Mouse (Mus musculus): Measurements from ENCODE around the gene Zbp1.
A peak's percentile ranks its signal among the peaks of the same experiment; 100 is the strongest.

The Zbp1 gene

GRCm38 (mm10) chr2:173246688-173247087, 28.0 kb upstream of the Zbp1 start:
- DNase-seq, result no peak

- no peak for DNase-seq
These were observed 26.5 kb upstream of the Zbp1 start for GRCm38 (mm10) chr2:173245258-173245657.

GRCm38 (mm10) chr2:173244108-173244507, 25.4 kb upstream of the Zbp1 start:
- no peak for DNase-seq

GRCm38 (mm10) chr2:173243616-173244015, 24.9 kb upstream of the Zbp1 start:
- no peak for DNase-seq

GRCm38 (mm10) chr2:173242874-173243273, 24.2 kb upstream of the Zbp1 start:
- DNase-seq, result no peak

- no peak for DNase-seq
These were observed 22.0 kb upstream of the Zbp1 start for GRCm38 (mm10) chr2:173240738-173241137.

- no peak for DNase-seq
These were observed 19.8 kb upstream of the Zbp1 start for GRCm38 (mm10) chr2:173238522-173238921.

- DNase-seq, result no peak
These were observed 17.0 kb upstream of the Zbp1 start for GRCm38 (mm10) chr2:173235435-173236332.

GRCm38 (mm10) chr2:173232766-173233099, 14.0 kb upstream of the Zbp1 start:
- DNase-seq, result no peak

- DNase-seq, result no peak
These were observed 13.5 kb upstream of the Zbp1 start for GRCm38 (mm10) chr2:173232065-173232765.

GRCm38 (mm10) chr2:173229578-173230224, 11.0 kb upstream of the Zbp1 start:
- peak; percentile 77 for DNase-seq

GRCm38 (mm10) chr2:173228567-173228966, 9.8 kb upstream of the Zbp1 start:
- no peak for DNase-seq

- no peak for DNase-seq
These were observed 8.1 kb upstream of the Zbp1 start for GRCm38 (mm10) chr2:173226792-173227191.

- DNase-seq, result no peak
These were observed 7.2 kb upstream of the Zbp1 start for GRCm38 (mm10) chr2:173225906-173226305.

GRCm38 (mm10) chr2:173224832-173225231, 6.1 kb upstream of the Zbp1 start:
- DNase-seq, result no peak

- no peak for DNase-seq
These were observed 5.4 kb upstream of the Zbp1 start for GRCm38 (mm10) chr2:173224097-173224496.

GRCm38 (mm10) chr2:173223496-173223895, 4.8 kb upstream of the Zbp1 start:
- no peak for DNase-seq

- no peak for DNase-seq
These were observed 2.0 kb upstream of the Zbp1 start for GRCm38 (mm10) chr2:173220754-173221153.

GRCm38 (mm10) chr2:173219256-173219954, 682 bp upstream of the Zbp1 start:
- DNase-seq, result no peak

- no peak for DNase-seq
These were observed 912 bp downstream of the Zbp1 start for GRCm38 (mm10) chr2:173217763-173218258.

GRCm38 (mm10) chr2:173217246-173217645, 1.5 kb downstream of the Zbp1 start:
- no peak for DNase-seq

GRCm38 (mm10) chr2:173216840-173217239, 1.9 kb downstream of the Zbp1 start:
- DNase-seq, result no peak

- no peak for DNase-seq
These were observed 6.5 kb downstream of the Zbp1 start for GRCm38 (mm10) chr2:173212227-173212626.

Measured in cerebellum, adult 8-10 months (tissue).